Mouse (Mus musculus): ENCODE data around the gene Pfdn2. TPM values are rescaled to one million over a fixed set of nuclear protein-coding genes. Genes with fewer than 3 reads are reported as not detected.
"Not testable (repeated sequence)": the region's sequence is repeated elsewhere in the genome, so short reads cannot be mapped to it uniquely, and the experiment has no call there.

The Pfdn2 gene
- polyA plus RNA-seq, 1 experiment = 182 TPM

DNA sequence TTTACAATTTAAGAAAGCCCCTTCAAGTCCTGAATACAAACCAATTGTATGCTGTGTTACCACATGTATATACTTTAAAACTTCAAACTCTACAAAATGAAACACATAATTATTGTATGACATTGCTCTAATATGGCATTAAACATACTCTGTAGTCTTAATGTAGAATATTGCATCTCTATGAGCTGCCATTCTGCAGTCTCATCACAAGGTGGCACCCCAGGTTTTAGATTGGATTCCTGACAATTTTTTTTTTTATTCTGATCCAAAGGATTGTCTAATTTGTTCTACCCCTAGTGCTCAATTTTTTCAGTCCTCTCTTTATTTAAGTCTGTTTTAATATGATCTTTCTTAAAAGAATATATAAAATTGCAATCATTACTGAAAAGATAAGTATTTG, 24.1 kb upstream of the Pfdn2 start:
- TF ChIP-seq POLR2A (IDR thresholded peaks at IDR 0.05; ENCODE audit: insufficient read depth, low read length) = no peak
- TF ChIP-seq CTCF (IDR thresholded peaks at IDR 0.05; ENCODE audit: low read depth, low read length) = no peak
- no peak for TF ChIP-seq EP300 (IDR thresholded peaks at IDR 0.05; ENCODE audit: insufficient read depth, low read depth, low read length)
- no peak overlapping the region for H3K4me3 ChIP-seq (ENCODE audit: low read depth, low read length)
- no peaks in the 10 kb centered on the region for H3K27me3 ChIP-seq (ENCODE audit: control insufficient read depth, insufficient read depth, low read length, poor library complexity, severe bottlenecking)

DNA sequence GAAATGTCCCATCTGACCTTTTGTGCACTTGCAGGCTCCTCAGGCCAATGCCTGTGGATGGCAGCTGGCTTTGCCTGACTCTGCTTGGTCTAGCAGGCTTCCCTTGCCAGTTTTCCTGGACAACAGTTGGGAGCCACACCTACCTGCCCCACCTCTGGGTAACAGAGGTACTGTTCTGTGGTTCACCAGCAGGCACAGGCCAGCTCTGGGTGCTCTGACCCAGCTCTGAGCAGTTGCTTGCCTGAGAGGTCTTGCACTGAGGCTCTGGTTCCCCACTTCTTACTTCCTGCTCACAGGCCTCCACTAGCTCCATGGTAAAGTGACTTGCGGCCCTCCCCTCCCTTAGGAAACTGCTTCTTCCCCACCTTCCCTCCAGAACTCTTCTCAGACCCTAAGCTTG, 23.5 kb upstream of the Pfdn2 start:
- H3K27ac ChIP-seq (ENCODE audit: insufficient read depth, low read length) = peak overlapping the region; percentile 7
- no peak overlapping the region for H3K9ac ChIP-seq (ENCODE audit: low read depth, poor library complexity, severe bottlenecking)
- H3K27me3 ChIP-seq (ENCODE audit: control insufficient read depth, insufficient read depth, low read length, poor library complexity, severe bottlenecking) = no peaks in the 10 kb centered on the region
- TF ChIP-seq POLR2A (IDR thresholded peaks at IDR 0.05; ENCODE audit: insufficient read depth, low read length) = no peak
- no peak for TF ChIP-seq EP300 (IDR thresholded peaks at IDR 0.05; ENCODE audit: insufficient read depth, low read depth, low read length)
- TF ChIP-seq CTCF (IDR thresholded peaks at IDR 0.05; ENCODE audit: low read depth, low read length) = no peak
- H3K36me3 ChIP-seq (ENCODE audit: control insufficient read depth, insufficient read depth, low read length, poor library complexity, severe bottlenecking) = no peaks in the 10 kb centered on the region
- no peak overlapping the region for H3K4me3 ChIP-seq (ENCODE audit: low read depth, low read length)
- peaks cover 3% of the 10 kb centered on the region for H3K4me1 ChIP-seq (ENCODE audit: control insufficient read depth, insufficient read depth, low read length)
- no peaks in the 10 kb centered on the region for H3K9me3 ChIP-seq (replicated peaks; ENCODE audit: control insufficient read depth, insufficient read depth, low read length, poor library complexity, severe bottlenecking)

More for the DNA sequence above, 24.1 kb upstream of the Pfdn2 start:
- H3K4me1 ChIP-seq (ENCODE audit: control insufficient read depth, insufficient read depth, low read length) = peaks cover 3% of the 10 kb centered on the region
- no peaks in the 10 kb centered on the region for H3K36me3 ChIP-seq (ENCODE audit: control insufficient read depth, insufficient read depth, low read length, poor library complexity, severe bottlenecking)
- H3K9me3 ChIP-seq (replicated peaks; ENCODE audit: control insufficient read depth, insufficient read depth, low read length, poor library complexity, severe bottlenecking) = peaks cover 2% of the 10 kb centered on the region; the same call in 1 of the 2 replicates
- H3K9ac ChIP-seq (ENCODE audit: low read depth, poor library complexity, severe bottlenecking) = no peak overlapping the region
- H3K27ac ChIP-seq (ENCODE audit: insufficient read depth, low read length) = no peak overlapping the region

DNA sequence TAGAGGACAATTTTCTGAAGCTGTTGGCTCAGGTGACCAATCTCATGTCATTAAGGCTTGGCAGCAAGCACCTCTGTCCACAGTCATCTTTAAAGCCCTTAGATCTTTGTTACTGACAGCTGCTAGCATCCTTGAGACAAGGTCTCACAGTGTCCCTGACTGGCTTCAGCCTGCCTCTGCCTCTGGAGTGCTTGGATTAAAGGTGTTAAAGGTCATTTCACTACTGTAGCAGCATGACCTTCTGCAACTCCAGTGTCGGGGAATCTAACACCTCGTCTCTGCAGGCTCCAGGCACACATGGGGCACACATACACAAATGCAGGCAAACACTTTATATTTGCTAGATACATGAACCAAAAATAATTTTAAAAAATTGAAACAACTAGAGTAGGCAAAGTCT, 19.9 kb upstream of the Pfdn2 start:
- no peaks in the 10 kb centered on the region for H3K9me3 ChIP-seq (replicated peaks; ENCODE audit: control insufficient read depth, insufficient read depth, low read length, poor library complexity, severe bottlenecking)
- no peaks in the 10 kb centered on the region for H3K27me3 ChIP-seq (ENCODE audit: control insufficient read depth, insufficient read depth, low read length, poor library complexity, severe bottlenecking)
- H3K4me3 ChIP-seq (ENCODE audit: low read depth, low read length) = no peak overlapping the region
- H3K9ac ChIP-seq (ENCODE audit: low read depth, poor library complexity, severe bottlenecking) = no peak overlapping the region
- no peak overlapping the region for H3K27ac ChIP-seq (ENCODE audit: insufficient read depth, low read length)
- TF ChIP-seq EP300 (IDR thresholded peaks at IDR 0.05; ENCODE audit: insufficient read depth, low read depth, low read length) (no peak), CTCF (IDR thresholded peaks at IDR 0.05; ENCODE audit: low read depth, low read length) (no peak), POLR2A (IDR thresholded peaks at IDR 0.05; ENCODE audit: insufficient read depth, low read length) (no peak)
- H3K36me3 ChIP-seq (ENCODE audit: control insufficient read depth, insufficient read depth, low read length, poor library complexity, severe bottlenecking) = no peaks in the 10 kb centered on the region
- H3K4me1 ChIP-seq (ENCODE audit: control insufficient read depth, insufficient read depth, low read length) = peaks cover 3% of the 10 kb centered on the region

DNA sequence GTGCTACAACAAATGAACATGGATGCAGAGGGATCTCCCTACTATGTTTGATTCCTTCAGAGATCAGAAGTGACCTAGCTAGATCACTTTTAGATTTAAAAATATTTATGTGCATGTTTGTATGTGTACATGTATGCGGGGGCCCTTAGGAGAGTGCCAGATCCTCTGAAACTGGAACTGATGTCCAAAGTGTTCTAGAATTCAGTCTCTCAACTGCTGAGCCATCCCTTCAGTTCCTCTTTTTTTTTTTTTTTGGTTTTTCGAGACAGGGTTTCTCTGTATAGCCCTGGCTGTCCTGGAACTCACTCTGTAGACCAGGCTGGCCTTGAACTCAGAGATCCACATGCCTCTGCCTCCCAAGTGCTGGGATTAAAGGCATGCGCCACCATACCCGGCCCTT, 18.9 kb upstream of the Pfdn2 start:
- H3K27me3 ChIP-seq (ENCODE audit: control insufficient read depth, insufficient read depth, low read length, poor library complexity, severe bottlenecking); H3K27ac ChIP-seq (ENCODE audit: insufficient read depth, low read length); H3K4me3 ChIP-seq (ENCODE audit: low read depth, low read length); H3K9me3 ChIP-seq (replicated peaks; ENCODE audit: control insufficient read depth, insufficient read depth, low read length, poor library complexity, severe bottlenecking); H3K36me3 ChIP-seq (ENCODE audit: control insufficient read depth, insufficient read depth, low read length, poor library complexity, severe bottlenecking); H3K4me1 ChIP-seq (ENCODE audit: control insufficient read depth, insufficient read depth, low read length): not testable (repeated sequence)
- 0 out of 2 replicates have a peak overlapping the region, but pooled peaks have one; percentile 69 for H3K9ac ChIP-seq (ENCODE audit: low read depth, poor library complexity, severe bottlenecking)

DNA sequence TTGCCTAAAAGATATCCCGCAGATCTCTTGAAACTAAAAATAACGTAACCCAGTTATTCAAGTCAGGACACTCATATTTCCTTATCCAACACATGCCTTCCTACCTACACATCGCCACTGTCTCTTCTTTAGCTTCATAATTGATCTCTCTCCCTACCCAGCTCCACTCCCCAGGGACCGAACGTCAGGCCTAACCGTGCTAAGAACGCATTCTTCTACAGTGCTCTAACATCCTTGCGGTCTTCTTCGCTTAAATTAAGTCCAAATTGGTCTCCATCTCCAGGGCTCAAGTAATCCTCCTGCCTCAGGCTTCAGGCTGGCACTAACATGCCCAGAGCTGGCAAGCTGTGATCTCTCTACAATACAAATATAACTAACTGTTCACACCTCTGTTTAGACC, 17.2 kb upstream of the Pfdn2 start:
- Histone ChIP-seq H3K4me3 (ENCODE audit: low read depth, low read length) (peak overlapping the region; percentile 72), H3K27ac (ENCODE audit: insufficient read depth, low read length) (peak overlapping the region; percentile 78), H3K9ac (ENCODE audit: low read depth, poor library complexity, severe bottlenecking) (peak overlapping the region; percentile 69), H3K4me1 (ENCODE audit: control insufficient read depth, insufficient read depth, low read length) (peaks cover 3% of the 10 kb centered on the region), H3K27me3 (ENCODE audit: control insufficient read depth, insufficient read depth, low read length, poor library complexity, severe bottlenecking) (no peaks in the 10 kb centered on the region), H3K9me3 (replicated peaks; ENCODE audit: control insufficient read depth, insufficient read depth, low read length, poor library complexity, severe bottlenecking) (no peaks in the 10 kb centered on the region), H3K36me3 (ENCODE audit: control insufficient read depth, insufficient read depth, low read length, poor library complexity, severe bottlenecking) (no peaks in the 10 kb centered on the region)
- TF ChIP-seq EP300 (IDR thresholded peaks at IDR 0.05; ENCODE audit: insufficient read depth, low read depth, low read length) (no peak), CTCF (IDR thresholded peaks at IDR 0.05; ENCODE audit: low read depth, low read length) (no peak), POLR2A (IDR thresholded peaks at IDR 0.05; ENCODE audit: insufficient read depth, low read length) (no peak)

DNA sequence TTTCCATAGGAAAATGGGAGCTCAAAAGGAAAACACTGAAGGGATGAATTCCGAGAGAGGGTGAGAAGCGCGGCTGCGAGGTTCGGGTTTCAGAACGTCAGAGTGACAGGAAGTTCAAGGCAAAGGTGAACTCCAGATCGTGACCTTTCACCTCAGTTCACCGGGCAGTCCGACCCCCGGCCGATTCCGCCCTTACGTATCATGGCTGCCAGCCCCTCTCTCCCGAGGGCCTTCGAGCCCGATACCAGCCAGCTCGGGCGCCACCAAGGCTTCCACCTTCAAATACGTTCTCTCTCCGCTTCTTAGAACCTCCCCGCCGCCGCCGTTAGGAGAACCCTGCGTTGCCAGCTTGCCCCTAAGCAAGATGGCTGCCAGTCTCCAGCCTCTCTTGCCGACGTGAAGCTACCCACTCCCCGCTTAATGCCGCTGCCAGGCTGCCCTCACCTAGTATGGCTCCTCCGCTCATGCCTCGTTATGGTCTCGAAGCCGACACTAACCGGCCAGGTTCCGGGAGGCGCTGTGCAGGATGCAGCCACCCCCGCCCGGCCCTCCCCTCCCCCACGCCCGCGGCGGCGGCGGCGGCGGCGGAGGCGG, 16.5 kb upstream of the Pfdn2 start, which contains the start of gene Dedd:
TSS of gene Dedd (plus strand) at position 307 of the 594 bp plus-strand sequence.
- peak within 1 kb of the TSS; percentile 76 for H3K4me3 ChIP-seq (ENCODE audit: low read depth, low read length)
- no peaks in the 10 kb centered on the region for H3K27me3 ChIP-seq (ENCODE audit: control insufficient read depth, insufficient read depth, low read length, poor library complexity, severe bottlenecking)
- peak within 1 kb of the TSS; percentile 92 for H3K27ac ChIP-seq (ENCODE audit: insufficient read depth, low read length)
- H3K9me3 ChIP-seq (replicated peaks; ENCODE audit: control insufficient read depth, insufficient read depth, low read length, poor library complexity, severe bottlenecking) = no peaks in the 10 kb centered on the region
- no peaks in the 10 kb centered on the region for H3K36me3 ChIP-seq (ENCODE audit: control insufficient read depth, insufficient read depth, low read length, poor library complexity, severe bottlenecking)
- H3K9ac ChIP-seq (ENCODE audit: low read depth, poor library complexity, severe bottlenecking) = peak within 1 kb of the TSS; percentile 69
- no peak for TF ChIP-seq POLR2A (IDR thresholded peaks at IDR 0.05; ENCODE audit: insufficient read depth, low read length)
- TF ChIP-seq EP300 (IDR thresholded peaks at IDR 0.05; ENCODE audit: insufficient read depth, low read depth, low read length) = 0 out of 2 replicates have a peak, but pooled peaks have one; percentile 19
- peaks cover 3% of the 10 kb centered on the region for H3K4me1 ChIP-seq (ENCODE audit: control insufficient read depth, insufficient read depth, low read length)
